Mouse (Mus musculus): Measurements from ENCODE around the gene Twnk. TPM values are rescaled to one million over a fixed set of nuclear protein-coding genes. Genes with fewer than 3 reads are reported as not detected.
A peak's percentile ranks its signal among the peaks of the same experiment; 100 is the strongest.

Gene Twnk
- total and polyA plus RNA-seq, 3 experiments: 11.9 to 32.1 (median 29.3) TPM

GRCm38 (mm10) chr19:45021362-45021761, 15.9 kb downstream of the Twnk start:
- TF ChIP-seq POLR2A (IDR thresholded peaks at IDR 0.05; ENCODE audit: insufficient read depth, low read depth, low read length) (no peak), CTCF (IDR thresholded peaks at IDR 0.05) (no peak), EP300 (IDR thresholded peaks at IDR 0.05; ENCODE audit: insufficient read depth, low read depth, low read length) (no peak)
- intact Hi-C loops (cut with DNase I): no loop called here
- H3K27me3 ChIP-seq (ENCODE audit: control insufficient read depth, insufficient read depth, low read length): no peaks in the 10 kb centered on the region
- H3K27ac ChIP-seq: peak overlapping the region; percentile 72
- peak overlapping the region; percentile 61 for H3K9ac ChIP-seq (ENCODE audit: low read depth, low read length)
- 47% methylated on average over 15 of the region's 15 CpGs for WGBS
- peak overlapping the region; percentile 11; the same call in 1 of the 2 replicates for H3K4me3 ChIP-seq
- peak in 1 of 2 experiments; percentile 14 for DNase-seq
- peaks cover 18% of the 10 kb centered on the region for H3K4me1 ChIP-seq (ENCODE audit: control insufficient read depth, insufficient read depth, low read length)
- H3K79me2 ChIP-seq (replicated peaks; ENCODE audit: control insufficient read depth, insufficient read depth, low read length): peaks cover 7% of the 10 kb centered on the region
- peaks cover 21% of the 10 kb centered on the region for H3K36me3 ChIP-seq (ENCODE audit: control insufficient read depth, insufficient read depth, low read length)

DNA sequence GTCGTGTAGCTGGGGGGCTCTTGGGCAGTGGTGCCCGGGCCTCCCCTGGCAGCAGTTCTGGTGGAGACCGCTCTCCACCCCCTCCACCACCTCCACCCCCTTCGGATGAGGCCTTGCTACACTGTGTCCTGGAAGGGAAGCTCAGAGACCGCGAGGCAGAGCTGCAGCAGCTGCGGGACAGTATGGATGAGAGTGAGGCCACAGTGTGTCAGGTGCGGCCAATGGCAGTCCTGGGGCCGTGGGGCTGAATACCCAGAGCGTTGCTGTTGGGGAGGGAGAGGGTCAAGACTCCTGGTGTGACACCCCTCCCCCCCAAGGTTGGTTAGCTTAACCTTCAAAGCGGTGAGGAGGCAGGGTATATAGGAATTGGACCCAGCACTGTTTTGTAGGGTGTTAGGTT, 18.5 kb downstream of the Twnk start:
- H3K4me1 ChIP-seq (ENCODE audit: control insufficient read depth, insufficient read depth, low read length): peaks cover 27% of the 10 kb centered on the region
- WGBS: 75% methylated on average over 11 of the region's 11 CpGs
- no peak overlapping the region for H3K27ac ChIP-seq
- no peak overlapping the region for H3K9ac ChIP-seq (ENCODE audit: low read depth, low read length)
- peaks cover 26% of the 10 kb centered on the region for H3K36me3 ChIP-seq (ENCODE audit: control insufficient read depth, insufficient read depth, low read length)
- no peak overlapping the region for H3K4me3 ChIP-seq
- TF ChIP-seq EP300 (IDR thresholded peaks at IDR 0.05; ENCODE audit: insufficient read depth, low read depth, low read length) (no peak), CTCF (IDR thresholded peaks at IDR 0.05) (no peak), POLR2A (IDR thresholded peaks at IDR 0.05; ENCODE audit: insufficient read depth, low read depth, low read length) (no peak)
- DNase-seq: no peak
- no peaks in the 10 kb centered on the region for H3K27me3 ChIP-seq (ENCODE audit: control insufficient read depth, insufficient read depth, low read length)
- peaks cover 7% of the 10 kb centered on the region for H3K79me2 ChIP-seq (replicated peaks; ENCODE audit: control insufficient read depth, insufficient read depth, low read length)
- intact Hi-C loops (cut with DNase I): no loop called here

DNA sequence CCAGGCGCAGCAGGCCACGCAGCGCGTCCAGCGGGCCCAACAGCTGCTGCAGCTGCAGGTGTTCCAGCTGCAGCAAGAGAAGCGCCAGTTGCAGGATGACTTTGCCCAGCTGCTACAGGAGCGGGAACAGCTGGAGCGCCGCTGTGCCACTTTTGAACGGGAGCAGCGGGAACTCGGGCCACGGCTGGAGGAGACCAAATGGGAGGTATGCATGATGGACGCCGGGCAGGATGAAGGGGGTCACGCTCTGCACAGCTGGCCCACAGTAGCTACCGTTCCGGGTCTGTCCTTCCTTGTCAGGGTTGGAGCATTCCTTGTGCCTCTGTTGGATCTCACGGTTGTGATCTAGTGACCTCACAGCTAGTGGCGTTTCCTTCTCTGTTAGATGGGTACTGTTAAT, 19.3 kb downstream of the Twnk start:
- Histone ChIP-seq H3K27ac (no peak overlapping the region), H3K4me3 (no peak overlapping the region), H3K36me3 (ENCODE audit: control insufficient read depth, insufficient read depth, low read length) (peaks cover 22% of the 10 kb centered on the region), H3K9ac (ENCODE audit: low read depth, low read length) (no peak overlapping the region; the same call in 1 of the 2 replicates), H3K79me2 (replicated peaks; ENCODE audit: control insufficient read depth, insufficient read depth, low read length) (peaks cover 7% of the 10 kb centered on the region), H3K4me1 (ENCODE audit: control insufficient read depth, insufficient read depth, low read length) (peaks cover 24% of the 10 kb centered on the region), H3K27me3 (ENCODE audit: control insufficient read depth, insufficient read depth, low read length) (no peaks in the 10 kb centered on the region)
- intact Hi-C loops (cut with DNase I): no loop called here
- no peak for DNase-seq
- WGBS: 89% methylated on average over 20 of the region's 20 CpGs
- no peak for TF ChIP-seq EP300 (IDR thresholded peaks at IDR 0.05; ENCODE audit: insufficient read depth, low read depth, low read length)
- no peak for TF ChIP-seq CTCF (IDR thresholded peaks at IDR 0.05)
- TF ChIP-seq POLR2A (IDR thresholded peaks at IDR 0.05; ENCODE audit: insufficient read depth, low read depth, low read length): no peak

GRCm38 (mm10) chr19:45025937-45026568, 20.6 kb downstream of the Twnk start:
- DNase-seq: no peak
- intact Hi-C loops (cut with DNase I): no loop called here
- peaks cover 14% of the 10 kb centered on the region for H3K36me3 ChIP-seq (ENCODE audit: control insufficient read depth, insufficient read depth, low read length)

GRCm38 (mm10) chr19:45026958-45027670, 21.7 kb downstream of the Twnk start:
- TF ChIP-seq EP300 (IDR thresholded peaks at IDR 0.05; ENCODE audit: insufficient read depth, low read depth, low read length) (peak; percentile 98), CTCF (IDR thresholded peaks at IDR 0.05) (no peak), POLR2A (IDR thresholded peaks at IDR 0.05; ENCODE audit: insufficient read depth, low read depth, low read length) (0 out of 2 replicates have a peak, but pooled peaks have one; percentile 33)
- 46% methylated on average over 6 of the region's 6 CpGs for WGBS
- peak; percentile 44 to 57 for DNase-seq
- peak overlapping the region; percentile 69 for H3K27ac ChIP-seq
- no peak overlapping the region for H3K4me3 ChIP-seq
- peaks cover 10% of the 10 kb centered on the region for H3K36me3 ChIP-seq (ENCODE audit: control insufficient read depth, insufficient read depth, low read length)
- intact Hi-C loops (cut with DNase I): no loop called here
- H3K27me3 ChIP-seq (ENCODE audit: control insufficient read depth, insufficient read depth, low read length): no peaks in the 10 kb centered on the region
- H3K9ac ChIP-seq (ENCODE audit: low read depth, low read length): no peak overlapping the region
- peaks cover 24% of the 10 kb centered on the region for H3K4me1 ChIP-seq (ENCODE audit: control insufficient read depth, insufficient read depth, low read length)
- H3K79me2 ChIP-seq (replicated peaks; ENCODE audit: control insufficient read depth, insufficient read depth, low read length): peaks cover 4% of the 10 kb centered on the region

More at GRCm38 (mm10) chr19:45025937-45026568, 20.6 kb downstream of the Twnk start:
- Histone ChIP-seq H3K4me1 (ENCODE audit: control insufficient read depth, insufficient read depth, low read length) (peaks cover 21% of the 10 kb centered on the region), H3K9ac (ENCODE audit: low read depth, low read length) (no peak overlapping the region), H3K79me2 (replicated peaks; ENCODE audit: control insufficient read depth, insufficient read depth, low read length) (peaks cover 7% of the 10 kb centered on the region), H3K27me3 (ENCODE audit: control insufficient read depth, insufficient read depth, low read length) (no peaks in the 10 kb centered on the region), H3K4me3 (no peak overlapping the region), H3K27ac (no peak overlapping the region)
- WGBS: 89% methylated on average over 37 of the region's 37 CpGs
- TF ChIP-seq POLR2A (IDR thresholded peaks at IDR 0.05; ENCODE audit: insufficient read depth, low read depth, low read length) (no peak), CTCF (IDR thresholded peaks at IDR 0.05) (no peak), EP300 (IDR thresholded peaks at IDR 0.05; ENCODE audit: insufficient read depth, low read depth, low read length) (no peak)

GRCm38 (mm10) chr19:45027848-45028247, 22.4 kb downstream of the Twnk start:
- intact Hi-C loops (cut with DNase I): no loop called here
- 83% methylated on average over 6 of the region's 6 CpGs for WGBS
- H3K36me3 ChIP-seq (ENCODE audit: control insufficient read depth, insufficient read depth, low read length): peaks cover 8% of the 10 kb centered on the region; the same call in 1 of the 2 replicates

More at GRCm38 (mm10) chr19:45027848-45028247, 22.4 kb downstream of the Twnk start:
- peaks cover 22% of the 10 kb centered on the region for H3K4me1 ChIP-seq (ENCODE audit: control insufficient read depth, insufficient read depth, low read length)
- H3K27ac ChIP-seq: peak overlapping the region; percentile 69
- H3K79me2 ChIP-seq (replicated peaks; ENCODE audit: control insufficient read depth, insufficient read depth, low read length): peaks cover 4% of the 10 kb centered on the region
- TF ChIP-seq EP300 (IDR thresholded peaks at IDR 0.05; ENCODE audit: insufficient read depth, low read depth, low read length) (peak; percentile 72; the same call in 1 of the 2 replicates), POLR2A (IDR thresholded peaks at IDR 0.05; ENCODE audit: insufficient read depth, low read depth, low read length) (no peak; the same call in 1 of the 2 replicates)
- H3K4me3 ChIP-seq: no peak overlapping the region
- no peak overlapping the region for H3K9ac ChIP-seq (ENCODE audit: low read depth, low read length)
- no peaks in the 10 kb centered on the region for H3K27me3 ChIP-seq (ENCODE audit: control insufficient read depth, insufficient read depth, low read length)
- peak; percentile 45 to 47 for DNase-seq
